Mouse (Mus musculus) adrenal gland, adult 8-10 months (tissue): Measurements from ENCODE around the gene Wasf2. TPM values are rescaled to one million over a fixed set of nuclear protein-coding genes. Genes with fewer than 3 reads are reported as not detected.

ENCODE experiments used
- DNase-seq: peaks from one replicate; pipeline ENCODE4 v3.0.0; 2022
- microRNA-seq, 2 experiments: library from miRNA; unstranded; fragments of <30 nt; microRNA quantifications; one replicate each; pipeline ENCODE4 v1.2.0; 2022
- total RNA-seq, 4 experiments: library from RNA; stranded (reverse); gene quantifications; 2 replicates each; pipeline ENCODE4 v1.2.4; 2022

Wasf2 gene
- total RNA-seq, 4 experiments from 2014 or later: 105 to 158 (median 133) TPM

GRCm38 (mm10) chr4:133240490-133240921 lies 110.2 kb downstream of the Wasf2 start, which contains the start of gene Map3k6:
Map3k6 (plus strand) TSS chr4:133240818.
- peak; percentile 88 for DNase-seq

GRCm38 (mm10) chr4:133240934-133241908 lies 110.9 kb downstream of the Wasf2 start:
- DNase-seq: peak; percentile 87

GRCm38 (mm10) chr4:133241910-133242309 lies 111.6 kb downstream of the Wasf2 start:
- DNase-seq: no peak

- no peak for DNase-seq
Observed at GRCm38 (mm10) chr4:133242710-133243109, 112.4 kb downstream of the Wasf2 start.

GRCm38 (mm10) chr4:133243538-133243937 lies 113.2 kb downstream of the Wasf2 start:
- no peak for DNase-seq

- DNase-seq: no peak
Observed at GRCm38 (mm10) chr4:133244289-133244688, 114.0 kb downstream of the Wasf2 start.

- DNase-seq: no peak
Observed at GRCm38 (mm10) chr4:133247072-133247471, 116.8 kb downstream of the Wasf2 start.

- DNase-seq: no peak
Observed at GRCm38 (mm10) chr4:133247806-133248449, 117.6 kb downstream of the Wasf2 start.

Small RNA genes lying within 50 kb of the gene (microRNA-seq; reads per million reads assigned to microRNA genes)
- 0 to 1.2 reads per million in 2 experiments for gene Mir7017

Other genes with a start within 250 kb of the Wasf2 start
- 10 to 100 TPM; 57.9 to 65.2 (median 60.1) TPM for gene Stx12, start 246.0 kb upstream of the Wasf2 start, total RNA-seq
- 10 to 100 TPM; 30.0 to 55.3 (median 45.3) TPM for gene Fam76a, start 207.9 kb upstream of the Wasf2 start, total RNA-seq
- under 1 TPM; 0.42 to 0.92 (median 0.64) TPM for gene Fgr, start 156.4 kb upstream of the Wasf2 start, total RNA-seq
- gene Ahdc1, start 119.2 kb upstream of the Wasf2 start, total RNA-seq: 100 to 1,000 TPM in 1 of 4 experiments, 10 to 100 TPM in 3; 72.0 to 109 (median 82.9) TPM
- 1 to 10 TPM in 2 of 4 experiments, under 1 TPM in 2; 0.86 to 1.8 (median 1.4) TPM for gene Cd164l2, start 81.6 kb downstream of the Wasf2 start, total RNA-seq
- gene Gpr3, start 82.0 kb downstream of the Wasf2 start, total RNA-seq: under 1 TPM in 1 of 4 experiments, not detected in 3; 0.66 TPM
- 10 to 100 TPM; 17.3 to 27.7 (median 19.2) TPM for gene Map3k6, start 110.3 kb downstream of the Wasf2 start, total RNA-seq
- gene Sytl1, start 132.6 kb downstream of the Wasf2 start, total RNA-seq: 1 to 10 TPM in 3 of 4 experiments, under 1 TPM in 1; 0.92 to 2.0 (median 1.1) TPM
- 10 to 100 TPM; 74.7 to 93.2 (median 83.1) TPM for gene Tmem222, start 147.3 kb downstream of the Wasf2 start, total RNA-seq
- 10 to 100 TPM; 49.0 to 73.2 (median 60.2) TPM for gene Wdtc1, start 223.0 kb downstream of the Wasf2 start, total RNA-seq
- 10 to 100 TPM; 50.3 to 83.2 (median 63.5) TPM for gene Slc9a1, start 239.2 kb downstream of the Wasf2 start, total RNA-seq